Mouse (Mus musculus) ovary, postnatal 10 days (tissue): ENCODE data around the gene Apip.

Source experiments
- DNase-seq: peaks from one replicate; pipeline ENCODE4 v3.0.0; 2022; ENCODE audit warnings: low spot score

The Apip gene

DNA sequence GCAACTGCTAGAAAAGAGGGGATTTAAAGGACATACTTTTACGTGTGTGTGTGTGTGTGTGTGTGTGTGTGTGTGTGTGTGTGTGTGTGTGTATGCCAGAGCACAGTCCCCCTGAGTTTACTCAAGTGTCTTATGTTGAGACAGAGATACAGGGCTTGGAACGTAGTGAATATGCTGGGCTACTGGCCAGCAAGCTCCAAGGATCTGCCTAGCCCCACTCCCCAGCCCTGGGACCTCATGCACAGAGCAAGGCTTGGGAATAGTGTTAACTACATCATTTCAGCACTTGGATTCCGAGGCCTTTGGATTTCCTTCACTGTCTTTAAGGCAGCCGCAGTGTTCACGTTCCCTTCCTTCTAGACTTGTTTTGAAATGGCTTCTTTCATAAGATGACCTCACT, 29.1 kb downstream of the Apip start:
- no peak for DNase-seq

DNA sequence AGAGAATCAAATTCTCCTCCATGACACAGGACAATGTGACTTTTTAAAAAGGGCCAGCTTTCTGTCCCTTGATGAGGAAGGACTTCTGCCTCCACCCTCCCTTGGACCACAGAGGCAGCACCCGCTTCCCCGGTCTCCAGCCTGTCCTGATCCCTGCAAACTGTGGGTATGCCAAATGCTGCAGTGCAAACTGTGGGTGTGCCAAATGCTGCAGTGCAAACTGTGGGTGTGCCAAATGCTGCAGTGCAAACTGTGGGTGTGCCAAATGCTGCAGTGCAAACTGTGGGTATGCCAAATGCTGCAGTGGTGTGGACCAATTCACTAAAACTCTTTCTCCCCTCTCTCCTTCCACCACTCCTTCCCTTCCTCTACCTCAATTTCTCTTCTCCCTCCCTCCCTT, 32.7 kb downstream of the Apip start:
- no peak for DNase-seq

DNA sequence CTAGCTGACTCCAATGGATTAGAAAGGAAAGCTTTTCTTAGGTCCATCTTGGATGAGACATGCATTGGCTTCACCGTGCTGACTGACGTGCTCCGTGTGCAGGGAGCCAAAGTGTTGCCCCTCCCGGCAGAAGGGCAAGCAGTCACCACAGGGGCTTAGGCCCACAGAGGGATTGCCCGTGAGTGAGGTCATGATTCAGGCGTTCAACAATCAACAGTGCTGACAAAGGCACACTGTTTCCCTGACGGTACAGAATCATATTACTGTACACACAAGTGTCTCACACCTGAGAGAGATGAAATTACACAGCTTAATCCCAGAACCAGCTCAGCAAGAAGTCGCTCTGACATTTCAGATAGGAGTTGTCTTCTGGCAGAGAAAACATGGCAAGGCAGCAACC, 38.2 kb downstream of the Apip start:
- no peak for DNase-seq

DNA sequence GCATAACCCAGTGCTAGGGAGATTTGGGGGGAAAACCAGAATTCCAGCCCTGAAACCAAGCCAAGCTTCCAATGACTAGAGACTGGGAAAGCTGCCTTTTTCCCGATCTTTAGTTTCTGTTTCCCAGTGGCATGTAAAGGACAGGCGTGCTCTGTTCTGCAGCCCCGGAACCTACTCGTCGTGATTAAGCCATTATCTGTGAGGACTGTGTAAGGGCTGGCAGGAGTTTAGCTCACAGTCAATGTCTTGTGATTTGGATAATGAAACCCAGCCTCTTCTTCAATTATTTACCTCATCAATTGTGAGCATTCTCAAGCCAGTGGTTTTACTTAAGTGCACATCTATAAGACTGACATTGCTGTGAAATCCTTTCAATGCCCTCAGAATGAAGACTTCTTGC, 43.7 kb downstream of the Apip start:
- DNase-seq = no peak

DNA sequence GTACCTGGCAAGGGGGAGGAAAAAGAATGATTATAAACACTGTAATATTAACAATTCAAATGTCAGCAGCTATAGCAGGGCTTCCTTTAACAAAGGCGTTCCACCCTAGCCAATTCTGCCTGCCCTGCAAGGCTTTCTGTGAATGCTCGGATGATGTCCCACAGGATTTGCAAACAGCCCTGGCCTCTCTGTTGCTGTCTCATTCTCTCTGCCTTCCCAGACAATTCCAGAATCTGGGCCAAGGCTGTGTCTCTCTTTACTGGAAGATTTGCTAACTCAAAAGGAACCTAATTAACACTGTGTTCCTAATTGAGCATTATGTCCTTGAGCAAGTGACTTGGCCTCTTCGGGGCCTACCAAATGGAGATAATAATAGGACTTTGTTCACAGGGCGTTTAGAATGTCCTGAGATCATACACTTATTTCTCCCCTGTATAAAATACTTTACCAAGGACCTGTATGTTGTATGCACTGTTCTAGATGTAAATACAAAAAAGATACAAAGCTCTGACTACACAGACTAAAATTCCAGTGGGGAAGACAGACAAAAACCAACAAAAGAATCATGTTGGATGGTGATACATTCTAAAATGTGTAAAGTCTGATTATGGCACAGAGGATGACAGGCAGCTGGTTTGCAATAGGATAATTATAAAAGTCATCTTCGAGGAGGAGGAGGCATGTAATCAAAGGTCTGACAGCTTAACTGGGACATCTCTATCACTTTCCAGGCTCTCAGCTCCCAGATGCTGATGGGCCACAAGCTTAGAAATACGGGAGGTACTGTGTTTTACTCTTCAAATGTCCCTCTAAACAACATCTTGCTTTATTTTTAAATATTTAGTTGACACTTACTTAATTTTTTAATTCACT, 45.1 kb downstream of the Apip start:
- no peak for DNase-seq

DNA sequence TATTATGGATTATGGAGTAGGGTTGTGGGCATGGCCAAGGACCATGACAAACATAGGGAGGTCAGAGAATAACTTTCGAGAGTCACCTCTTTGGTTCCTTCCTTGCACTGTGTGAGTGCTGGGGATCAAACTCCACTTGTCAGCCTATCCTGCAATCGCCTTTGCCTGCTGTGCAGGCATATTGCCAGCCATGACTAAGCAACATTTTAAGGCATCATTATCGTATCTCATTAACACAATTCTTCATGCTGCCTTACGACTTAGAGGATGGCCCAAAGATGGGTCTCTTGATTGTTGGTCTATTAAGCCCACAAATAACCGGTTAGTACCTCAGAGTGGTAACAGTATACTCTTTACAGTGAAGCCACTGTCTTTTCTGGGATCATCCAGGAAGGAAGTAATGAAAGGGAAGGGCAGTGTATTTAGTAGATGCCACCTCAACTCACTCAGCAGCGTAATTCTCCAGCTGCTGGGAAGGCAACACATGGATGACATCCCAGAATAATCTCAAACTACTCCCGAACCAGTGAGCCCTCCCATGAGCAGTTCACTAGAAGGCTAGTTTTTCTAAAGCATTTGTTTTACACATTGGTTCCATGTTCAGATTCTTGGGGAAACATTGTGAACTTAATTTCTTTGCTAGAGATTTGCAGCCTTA, 45.9 kb downstream of the Apip start:
- no peak for DNase-seq

DNA sequence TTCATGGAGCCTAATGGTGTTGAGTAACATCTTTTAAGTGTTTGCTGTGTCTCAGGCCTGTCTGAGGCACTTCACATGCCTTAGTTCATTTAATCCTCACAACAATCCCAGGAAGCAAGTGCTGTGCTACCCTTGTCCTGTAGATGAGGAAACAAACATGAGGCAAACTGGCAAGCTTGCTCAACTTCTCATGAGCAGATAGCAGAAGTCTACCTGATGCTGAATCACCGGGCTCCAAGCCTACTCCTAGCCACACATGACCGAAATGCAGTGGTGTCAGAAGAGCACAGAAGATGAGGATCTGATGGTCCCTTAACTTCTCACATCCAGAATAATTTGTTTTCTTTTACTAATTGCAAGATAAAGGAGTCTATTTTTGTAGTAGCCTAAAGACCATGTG, 56.2 kb downstream of the Apip start:
- DNase-seq = no peak

DNA sequence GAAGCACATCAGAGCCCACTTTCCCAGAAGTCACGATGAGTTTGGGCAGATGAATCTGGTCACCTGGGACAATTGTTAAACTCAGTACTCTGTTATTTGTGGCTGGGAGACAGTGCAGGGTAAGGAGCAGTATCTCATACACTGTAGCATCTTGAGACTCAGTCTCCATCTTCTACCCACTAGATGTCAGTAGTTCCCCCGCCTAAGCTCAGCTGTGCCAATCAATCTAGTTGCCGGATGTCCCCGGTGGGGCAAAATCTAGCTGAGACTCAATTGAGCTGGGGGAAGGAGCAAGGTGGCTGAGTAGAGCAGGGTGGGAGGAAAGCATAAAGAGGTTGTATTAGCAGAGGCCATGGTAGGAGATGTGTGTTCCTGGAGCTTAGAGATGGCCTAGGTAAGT, 57.7 kb downstream of the Apip start:
- no peak for DNase-seq

DNA sequence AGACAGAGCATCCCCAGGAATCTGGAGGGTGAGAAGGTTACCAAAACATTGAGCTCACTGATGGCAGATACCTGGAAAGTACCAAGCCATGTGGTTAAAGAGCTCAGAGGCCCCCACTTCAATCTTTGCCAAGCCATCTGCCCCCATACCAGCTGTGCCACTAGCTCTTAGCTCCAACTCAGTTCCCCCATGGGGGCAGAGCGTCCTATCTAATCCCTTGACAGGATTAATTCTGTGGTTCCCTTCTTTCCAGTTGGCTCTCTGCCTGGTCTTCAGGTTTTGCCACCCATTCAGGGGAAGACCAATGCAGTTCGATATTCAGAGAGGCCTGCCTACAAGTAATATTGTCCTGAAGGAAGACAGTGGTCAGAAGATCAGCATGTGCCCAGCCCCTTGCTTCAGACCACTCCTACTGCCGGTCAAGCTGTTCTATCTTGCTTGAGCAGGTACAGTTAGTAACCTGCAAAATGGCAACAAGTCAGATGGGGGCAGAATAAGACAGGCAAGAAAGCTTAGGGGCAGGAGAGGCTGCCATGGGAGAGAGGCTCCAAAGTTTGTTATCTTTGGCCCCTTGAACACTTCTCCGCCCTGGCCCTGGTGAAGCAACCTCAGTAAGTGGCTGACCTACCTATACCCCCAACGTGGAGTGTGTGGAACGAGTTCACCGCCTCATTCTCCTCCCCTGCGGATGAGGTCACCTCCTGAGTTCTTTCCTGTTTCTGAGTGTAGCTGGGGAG, 65.2 kb downstream of the Apip start:
- DNase-seq = no peak
